Mouse (Mus musculus): ENCODE measurements around the gene Cpn2. TPM values are rescaled to one million over a fixed set of nuclear protein-coding genes. Genes with fewer than 3 reads are reported as not detected.

Gene Cpn2
- total RNA-seq, 4 experiments from 2014 or later, result 0.07 to 0.13 TPM; not detected in 2

- DNase-seq (ENCODE audit: low spot score in 2 of 2), result no peak
Observed at GRCm38 (mm10) chr16:30280676-30281297, 13.5 kb upstream of the Cpn2 start.

- no peak for DNase-seq (ENCODE audit: low spot score in 2 of 2)
Observed at GRCm38 (mm10) chr16:30278406-30278805, 11.1 kb upstream of the Cpn2 start.

GRCm38 (mm10) chr16:30275558-30276340, 8.4 kb upstream of the Cpn2 start:
- DNase-seq (ENCODE audit: low spot score in 2 of 2), result no peak

GRCm38 (mm10) chr16:30273065-30273464, 5.8 kb upstream of the Cpn2 start:
- no peak for DNase-seq (ENCODE audit: low spot score in 2 of 2)

GRCm38 (mm10) chr16:30271941-30272595, 4.8 kb upstream of the Cpn2 start:
- no peak for DNase-seq (ENCODE audit: low spot score in 2 of 2)

GRCm38 (mm10) chr16:30271223-30271761, 4.0 kb upstream of the Cpn2 start:
- DNase-seq (ENCODE audit: low spot score in 2 of 2), result no peak

GRCm38 (mm10) chr16:30266561-30266960, 738 bp downstream of the Cpn2 start:
- DNase-seq (ENCODE audit: low spot score in 2 of 2), result no peak

- no peak for DNase-seq (ENCODE audit: low spot score in 2 of 2)
Observed at GRCm38 (mm10) chr16:30265611-30266010, 1.7 kb downstream of the Cpn2 start.

GRCm38 (mm10) chr16:30263156-30263555, 4.1 kb downstream of the Cpn2 start:
- no peak for DNase-seq (ENCODE audit: low spot score in 2 of 2)

- no peak for DNase-seq (ENCODE audit: low spot score in 2 of 2)
Observed at GRCm38 (mm10) chr16:30262664-30263063, 4.6 kb downstream of the Cpn2 start.

- DNase-seq (ENCODE audit: low spot score in 2 of 2), result no peak
Observed at GRCm38 (mm10) chr16:30262157-30262556, 5.1 kb downstream of the Cpn2 start.

- DNase-seq (ENCODE audit: low spot score in 2 of 2), result no peak
Observed at GRCm38 (mm10) chr16:30261341-30261740, 6.0 kb downstream of the Cpn2 start.

- no peak for DNase-seq (ENCODE audit: low spot score in 2 of 2)
Observed at GRCm38 (mm10) chr16:30260012-30260635, 7.2 kb downstream of the Cpn2 start.

- DNase-seq (ENCODE audit: low spot score in 2 of 2), result no peak
Observed at GRCm38 (mm10) chr16:30259444-30259843, 7.9 kb downstream of the Cpn2 start.

GRCm38 (mm10) chr16:30258441-30258840, 8.9 kb downstream of the Cpn2 start:
- DNase-seq (ENCODE audit: low spot score in 2 of 2), result no peak

GRCm38 (mm10) chr16:30257718-30258117, 9.6 kb downstream of the Cpn2 start:
- DNase-seq (ENCODE audit: low spot score in 2 of 2), result no peak

- no peak for DNase-seq (ENCODE audit: low spot score in 2 of 2)
Observed at GRCm38 (mm10) chr16:30255061-30255460, 12.2 kb downstream of the Cpn2 start.

- no peak for DNase-seq (ENCODE audit: low spot score in 2 of 2)
Observed at GRCm38 (mm10) chr16:30253900-30254299, 13.4 kb downstream of the Cpn2 start.

- DNase-seq (ENCODE audit: low spot score in 2 of 2), result no peak
Observed at GRCm38 (mm10) chr16:30253374-30253773, 13.9 kb downstream of the Cpn2 start.

GRCm38 (mm10) chr16:30252003-30252418, 15.3 kb downstream of the Cpn2 start:
- peak; percentile 52 to 67 for DNase-seq (ENCODE audit: low spot score in 2 of 2)

- no peak for DNase-seq (ENCODE audit: low spot score in 2 of 2)
Observed at GRCm38 (mm10) chr16:30244037-30244700, 23.1 kb downstream of the Cpn2 start.
